Comparison of ENCODE assay signal across 31 mouse cellular contexts in the genomic region with DNA sequence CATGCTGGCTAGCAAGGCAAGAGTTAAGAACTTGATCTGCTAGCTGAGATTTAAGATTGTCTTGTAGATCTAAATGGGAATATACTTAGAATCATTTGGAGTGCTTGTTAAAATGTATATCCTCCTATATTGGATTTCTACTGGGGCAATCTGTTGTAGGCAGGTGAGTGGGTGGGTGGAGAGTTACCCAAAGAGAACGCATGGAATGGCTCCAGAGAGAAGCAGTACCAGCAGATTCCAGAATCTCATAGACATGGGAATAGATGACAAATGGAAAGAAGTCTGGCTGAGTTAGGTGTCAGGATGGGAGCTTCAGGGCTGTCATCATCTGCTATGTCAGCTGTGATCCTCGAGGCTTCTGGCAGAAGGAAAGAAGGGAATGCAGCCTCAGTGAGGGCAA. TPM values are rescaled to one million over a fixed set of nuclear protein-coding genes. Genes with fewer than 3 reads are reported as not detected.
A peak's percentile ranks its signal among the peaks of the same experiment; 100 is the strongest.
DNase-seq lines count a peak whose midpoint lies in the region; ATAC-seq lines count a peak whose summit lies in the region.
"Had no signal": no experiment of that assay in that cellular context is flagged by ENCODE, and none has a peak within 500 bp of the region (broad histone marks: within the 10 kb centered on the region; RNA-seq: fewer than 3 reads in every experiment).

No protein-coding gene starts in this region.

- H3K4me3 ChIP-seq in forebrain, embryonic 14.5 days (ENCODE audit: low read depth, low read length), result no peak overlapping the region
- H3K4me3 ChIP-seq: embryonic facial prominence, embryonic 10.5 days; heart, embryonic 13.5 days; hindbrain, embryonic 12.5 days; kidney, embryonic 15.5 days; liver, embryonic 13.5 days; megakaryocyte, embryonic 14.5 days; midbrain, embryonic 13.5 days had no signal

- no peaks in the 10 kb centered on the region for H3K9me3 ChIP-seq in forebrain, embryonic 14.5 days (replicated peaks; ENCODE audit: control insufficient read depth, low read length)
- H3K9me3 ChIP-seq: embryonic facial prominence, embryonic 10.5 days; heart, embryonic 13.5 days; hindbrain, embryonic 12.5 days; kidney, embryonic 15.5 days; liver, embryonic 13.5 days; megakaryocyte, embryonic 14.5 days; midbrain, embryonic 13.5 days had no signal

- peaks cover 44% of the 10 kb centered on the region for H3K36me3 ChIP-seq in forebrain, embryonic 14.5 days (ENCODE audit: control insufficient read depth, insufficient read depth, low read length)

- H3K27ac ChIP-seq in forebrain, embryonic 14.5 days (ENCODE audit: low read depth, low read length), result no peak overlapping the region
- H3K27ac ChIP-seq: embryonic facial prominence, embryonic 10.5 days; heart, embryonic 13.5 days; hindbrain, embryonic 12.5 days; liver, embryonic 13.5 days; midbrain, embryonic 13.5 days; stomach, postnatal 0 days had no signal

- no peak for DNase-seq in frontal cortex, postnatal 25 days (ENCODE audit: low spot score in 2 of 2)
- DNase-seq in right cerebral cortex, adult 18-20 months, result peak; percentile 68
- no peak for DNase-seq in right cerebral cortex, postnatal 14 days
- peak; percentile 43 to 71 for DNase-seq in left cerebral cortex, postnatal 14 days (ENCODE audit: low spot score in 2 of 2)
- peak; percentile 81 for DNase-seq in telencephalon, adult 2 months (ENCODE audit: low read depth, low spot score)
- no peak for DNase-seq in forebrain, embryonic 14.5 days (ENCODE audit: low spot score)
- no peak for DNase-seq in urinary bladder, postnatal 14 days (ENCODE audit: low spot score)
- DNase-seq: adrenal gland, postnatal 14 days; cerebellum, adult 9-11 months; forebrain, postnatal 0 days; gastrocnemius, postnatal 10 days; heart, adult 18-20 months; heart, postnatal 14 days; kidney, adult 11 months; kidney, postnatal 36 days; liver, embryonic 13.5 days; lung, embryonic 14.5 days had no signal

- H3K4me2 ChIP-seq in forebrain, embryonic 14.5 days (ENCODE audit: low read length), result no peak overlapping the region
- H3K4me2 ChIP-seq: heart, embryonic 13.5 days; hindbrain, embryonic 12.5 days; kidney, embryonic 15.5 days; liver, embryonic 13.5 days; lung, embryonic 14.5 days; midbrain, embryonic 13.5 days had no signal

- intact Hi-C loops in left cerebral cortex, postnatal 14 days (cut with DNase I), result no loop called here

- 82% methylated on average over 2 of the region's 2 CpGs for WGBS in forebrain, embryonic 14.5 days

- no peak overlapping the region for H3K9ac ChIP-seq in forebrain, embryonic 14.5 days (ENCODE audit: low read length)
- H3K9ac ChIP-seq: forebrain, postnatal 0 days; heart, embryonic 13.5 days; hindbrain, embryonic 12.5 days; kidney, embryonic 15.5 days; liver, embryonic 13.5 days; lung, embryonic 14.5 days; midbrain, embryonic 13.5 days had no signal

- no peaks in the 10 kb centered on the region for H3K27me3 ChIP-seq in forebrain, embryonic 14.5 days (replicated peaks; ENCODE audit: control insufficient read depth, insufficient read depth, low read length)
- H3K27me3 ChIP-seq: heart, embryonic 13.5 days; hindbrain, embryonic 12.5 days; kidney, embryonic 15.5 days; liver, embryonic 13.5 days; megakaryocyte, embryonic 14.5 days; midbrain, embryonic 13.5 days had no signal

- H3K4me1 ChIP-seq in forebrain, embryonic 14.5 days (ENCODE audit: control insufficient read depth, insufficient read depth, low read length), result no peaks in the 10 kb centered on the region
- H3K4me1 ChIP-seq: embryonic facial prominence, embryonic 10.5 days; heart, embryonic 13.5 days; hindbrain, embryonic 12.5 days; liver, embryonic 13.5 days; midbrain, embryonic 13.5 days had no signal

- ATAC-seq in frontal cortex, adult (ENCODE audit: low TSS enrichment), result peak; percentile 96
- ATAC-seq in forebrain, embryonic 14.5 days, result no peak
- ATAC-seq: forebrain, postnatal 0 days; midbrain, embryonic 13.5 days had no signal

RNA-seq across cellular contexts. Expression of a gene that starts 25.4 kb away (rescaled TPM):
- total RNA-seq in left cerebral cortex, postnatal 14 days (2021), result 1 to 10 TPM; 3.1 to 3.2 TPM
- polyA plus RNA-seq in forebrain, embryonic 14.5 days (2014; fragmentation: Nextera tagmentation; extraction: Ambion mirVana), result 19.1 and 21.4 TPM in 2 replicates

RNA-seq across cellular contexts. Expression of a gene that starts 25.5 kb away (rescaled TPM):
- total RNA-seq in left cerebral cortex, postnatal 14 days (2021), result 10 to 100 TPM; 10.1 to 10.8 TPM
- 7.3 and 7.8 TPM in 2 replicates for polyA plus RNA-seq in forebrain, embryonic 14.5 days (2014; fragmentation: Nextera tagmentation; extraction: Ambion mirVana)

RNA-seq across cellular contexts. Expression of a gene that starts 27.0 kb away (rescaled TPM):
- total RNA-seq in left cerebral cortex, postnatal 14 days (2021), result 1 to 10 TPM; 2.0 to 3.6 TPM
- polyA plus RNA-seq in forebrain, embryonic 14.5 days (2014; fragmentation: Nextera tagmentation; extraction: Ambion mirVana), result 5.7 and 6.3 TPM in 2 replicates
- total RNA-seq: adrenal gland, postnatal 14 days had no signal
- polyA plus RNA-seq: heart, embryonic 13.5 days; kidney, embryonic 15.5 days; liver, embryonic 13.5 days; lung, embryonic 14.5 days had no signal

RNA-seq across cellular contexts. Expression of a gene that starts 52.4 kb away (rescaled TPM):
- not detected for total RNA-seq in left cerebral cortex, postnatal 14 days (2021)
- not detected in 2 replicates for polyA plus RNA-seq in forebrain, embryonic 14.5 days (2014; fragmentation: Nextera tagmentation; extraction: Ambion mirVana)
- total RNA-seq: adrenal gland, postnatal 14 days; forebrain, postnatal 0 days; gastrocnemius, postnatal 10 days; heart, adult 18-20 months; heart, postnatal 14 days; left cerebral cortex, adult 8-10 months; monocyte, adult 5-6 weeks; neutrophil, adult 5-6 weeks had no signal
- polyA plus RNA-seq: brain, embryonic 14.5 days; cortical plate, adult 2 months; embryonic facial prominence, embryonic 10.5 days; heart, embryonic 13.5 days; hindbrain, embryonic 12.5 days; kidney, embryonic 15.5 days; liver, embryonic 13.5 days; lung, embryonic 14.5 days; midbrain, embryonic 13.5 days; urinary bladder, adult 2 months had no signal

Comparison
In these comparisons a context has a peak if more than half of its experiments do, and no peak if none do; other contexts are left out.
1. DNase-seq: peak in right cerebral cortex, adult 18-20 months (single experiment), left cerebral cortex, postnatal 14 days (2 of 2) and telencephalon, adult 2 months (single experiment); none in frontal cortex, postnatal 25 days (0 of 2), right cerebral cortex, postnatal 14 days (single experiment), forebrain, embryonic 14.5 days (single experiment) and urinary bladder, postnatal 14 days (single experiment).